Mouse (Mus musculus) heart, postnatal 0 days (tissue): ENCODE measurements around the gene Ms4a3.

ENCODE experiments used
- CTCF ChIP-seq: IDR thresholded peaks from 2 replicates; pipeline ENCODE4 v1.5.1; 2016; ENCODE audit warnings: antibody characterized with exemption, control low read depth, low read depth
- EP300 ChIP-seq: IDR thresholded peaks from 2 replicates; pipeline ENCODE4 v1.6.1; 2016; ENCODE audit warnings: antibody characterized with exemption, low read depth

GRCm38 (mm10) chr19:11612293-11612692 is 28.4 kb downstream of the Ms4a3 start:
- no peak for TF ChIP-seq CTCF
- TF ChIP-seq EP300 = no peak
